Mouse (Mus musculus): ENCODE data around the gene Zfp958.

DNA sequence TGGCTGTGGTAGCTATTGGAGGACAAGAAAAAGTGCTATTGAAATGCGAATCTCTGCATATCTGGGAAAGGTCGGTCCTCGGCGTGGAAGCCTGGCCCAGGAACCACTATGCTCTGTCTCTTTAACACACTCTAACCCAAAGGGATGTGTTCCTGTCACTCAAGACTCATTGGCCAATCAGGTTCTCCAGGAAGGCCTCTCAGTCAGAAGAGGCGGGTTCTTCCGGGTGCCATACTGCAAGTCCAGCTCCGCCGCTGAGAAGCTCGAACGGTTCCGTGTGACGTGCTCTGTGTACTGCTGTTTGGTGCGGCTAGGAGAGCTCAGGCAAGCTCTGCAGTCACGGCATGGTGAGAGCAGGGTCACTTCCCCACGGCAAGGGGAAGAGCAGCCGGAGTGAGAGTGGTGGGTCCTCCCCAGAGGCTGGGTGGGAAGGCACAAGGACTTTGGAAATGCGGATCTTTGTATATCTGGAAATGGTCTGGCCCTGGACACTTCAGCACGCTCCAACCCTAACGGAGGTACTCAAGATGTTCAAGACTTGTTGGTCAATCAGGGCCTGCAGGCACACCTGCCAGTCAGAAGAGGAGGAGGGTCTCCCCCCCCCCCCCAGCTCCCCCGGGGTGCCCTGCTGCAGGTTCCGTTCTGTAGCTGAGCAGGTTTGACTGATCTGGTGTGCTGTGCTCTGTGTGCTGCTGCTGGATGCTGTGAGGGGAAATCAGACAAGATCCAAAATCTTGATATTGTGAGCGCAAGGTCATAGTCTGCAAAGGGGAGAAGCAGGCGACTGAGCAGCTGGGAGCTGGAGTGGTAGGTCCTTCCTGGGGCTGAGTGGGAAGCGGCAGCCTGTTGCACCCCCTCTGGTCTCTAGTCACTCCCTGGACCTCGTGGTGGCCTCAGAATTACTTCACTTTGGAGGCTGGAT lies at the start of gene Zfp958:
- TF ChIP-seq CTCF (IDR thresholded peaks at IDR 0.05; ENCODE audit: borderline replicate concordance, insufficient read depth, low read length) = no peak
- TF ChIP-seq POLR2A (IDR thresholded peaks at IDR 0.05; ENCODE audit: low read depth, low read length) = peak; percentile 94

All from embryonic fibroblast, embryonic 13.5 days (primary cell).